Mouse (Mus musculus): ENCODE measurements at regions not wholly inside any gene's neighbourhood (a gene's known extent, or its start where the extent isn't known, plus 50 kb on each side); places are given as distances from the start of the nearest gene placed in this dataset.

- Histone ChIP-seq H3K4me3 (no peak overlapping the region), H3K27ac (no peak overlapping the region), H3K9me3 (no peaks in the 10 kb centered on the region), H3K4me1 (0 out of 2 replicates have a peak, but pooled peaks cover 7% of the 10 kb centered on the region), H3K27me3 (ENCODE audit: insufficient read depth, poor library complexity, severe bottlenecking) (no peaks in the 10 kb centered on the region), H3K36me3 (no peaks in the 10 kb centered on the region)
- no peak for DNase-seq (ENCODE audit: low spot score)
- 67% methylated on average over 3 of the region's 3 CpGs for WGBS
These were observed 82.3 kb upstream of the Tet2 start for GRCm38 (mm10) chr3:133627116-133627844.

- Histone ChIP-seq H3K27me3 (ENCODE audit: insufficient read depth, poor library complexity, severe bottlenecking) (no peaks in the 10 kb centered on the region), H3K4me1 (no peaks in the 10 kb centered on the region), H3K36me3 (no peaks in the 10 kb centered on the region), H3K4me3 (no peak overlapping the region), H3K9me3 (no peaks in the 10 kb centered on the region), H3K27ac (no peak overlapping the region)
- DNase-seq (ENCODE audit: low spot score) = no peak
- 88% methylated on average over 5 of the region's 5 CpGs for WGBS
These were observed 89.4 kb upstream of the Tet2 start for GRCm38 (mm10) chr3:133634306-133634705.

- no peaks in the 10 kb centered on the region for H3K27me3 ChIP-seq (ENCODE audit: insufficient read depth, poor library complexity, severe bottlenecking)
- DNase-seq (ENCODE audit: low spot score) = no peak
- no peak overlapping the region for H3K27ac ChIP-seq
- no peaks in the 10 kb centered on the region for H3K36me3 ChIP-seq
- no peak overlapping the region for H3K4me3 ChIP-seq
- WGBS = 91% methylated on average over 1 of the region's 1 CpGs
- no peaks in the 10 kb centered on the region for H3K9me3 ChIP-seq
- H3K4me1 ChIP-seq = no peaks in the 10 kb centered on the region
These were observed 100.7 kb upstream of the Tet2 start for GRCm38 (mm10) chr3:133645604-133646003.

GRCm38 (mm10) chr3:133646449-133647059 is 101.6 kb upstream of the Tet2 start:
- Histone ChIP-seq H3K4me3 (no peak overlapping the region), H3K27ac (no peak overlapping the region), H3K4me1 (no peaks in the 10 kb centered on the region), H3K36me3 (no peaks in the 10 kb centered on the region), H3K9me3 (no peaks in the 10 kb centered on the region), H3K27me3 (ENCODE audit: insufficient read depth, poor library complexity, severe bottlenecking) (no peaks in the 10 kb centered on the region)
- 77% methylated on average over 7 of the region's 7 CpGs for WGBS
- DNase-seq (ENCODE audit: low spot score) = no peak

- H3K36me3 ChIP-seq = no peaks in the 10 kb centered on the region
- no peak overlapping the region for H3K27ac ChIP-seq
- no peak for DNase-seq (ENCODE audit: low spot score)
- no peaks in the 10 kb centered on the region for H3K9me3 ChIP-seq
- no peak overlapping the region for H3K4me3 ChIP-seq
- no peaks in the 10 kb centered on the region for H3K27me3 ChIP-seq (ENCODE audit: insufficient read depth, poor library complexity, severe bottlenecking)
- H3K4me1 ChIP-seq = no peaks in the 10 kb centered on the region
These were observed 105.1 kb upstream of the Tet2 start for GRCm38 (mm10) chr3:133650025-133650424.

GRCm38 (mm10) chr3:133651996-133652395 is 107.1 kb upstream of the Tet2 start:
- H3K4me3 ChIP-seq = no peak overlapping the region
- no peaks in the 10 kb centered on the region for H3K4me1 ChIP-seq
- DNase-seq (ENCODE audit: low spot score) = no peak
- whole genome bisulfite sequencing = 73% methylated on average over 4 of the region's 4 CpGs
- no peaks in the 10 kb centered on the region for H3K36me3 ChIP-seq
- no peak overlapping the region for H3K27ac ChIP-seq
- no peaks in the 10 kb centered on the region for H3K9me3 ChIP-seq
- no peaks in the 10 kb centered on the region for H3K27me3 ChIP-seq (ENCODE audit: insufficient read depth, poor library complexity, severe bottlenecking)

GRCm38 (mm10) chr3:133659759-133660158 is 114.8 kb upstream of the Tet2 start:
- H3K27ac ChIP-seq = no peak overlapping the region
- H3K9me3 ChIP-seq = no peaks in the 10 kb centered on the region
- H3K4me1 ChIP-seq = no peaks in the 10 kb centered on the region
- no peak overlapping the region for H3K4me3 ChIP-seq
- DNase-seq (ENCODE audit: low spot score) = no peak
- no peaks in the 10 kb centered on the region for H3K27me3 ChIP-seq (ENCODE audit: insufficient read depth, poor library complexity, severe bottlenecking)
- 81% methylated on average over 8 of the region's 8 CpGs for WGBS
- no peaks in the 10 kb centered on the region for H3K36me3 ChIP-seq

- Histone ChIP-seq H3K27ac (no peak overlapping the region), H3K27me3 (ENCODE audit: insufficient read depth, poor library complexity, severe bottlenecking) (no peaks in the 10 kb centered on the region), H3K36me3 (no peaks in the 10 kb centered on the region), H3K9me3 (no peaks in the 10 kb centered on the region), H3K4me1 (no peaks in the 10 kb centered on the region), H3K4me3 (no peak overlapping the region)
- 71% methylated on average over 3 of the region's 3 CpGs for WGBS
- no peak for DNase-seq (ENCODE audit: low spot score)
These were observed 116.4 kb upstream of the Tet2 start for GRCm38 (mm10) chr3:133661303-133661702.

GRCm38 (mm10) chr3:133664914-133665313 is 120.0 kb upstream of the Tet2 start:
- Histone ChIP-seq H3K4me1 (no peaks in the 10 kb centered on the region), H3K27ac (no peak overlapping the region), H3K9me3 (no peaks in the 10 kb centered on the region), H3K36me3 (no peaks in the 10 kb centered on the region), H3K4me3 (no peak overlapping the region), H3K27me3 (ENCODE audit: insufficient read depth, poor library complexity, severe bottlenecking) (no peaks in the 10 kb centered on the region)
- DNase-seq (ENCODE audit: low spot score) = no peak
- WGBS = 70% methylated on average over 3 of the region's 3 CpGs

GRCm38 (mm10) chr3:133665425-133666317 is 120.7 kb upstream of the Tet2 start:
- Histone ChIP-seq H3K27ac (no peak overlapping the region), H3K4me1 (no peaks in the 10 kb centered on the region), H3K9me3 (no peaks in the 10 kb centered on the region), H3K36me3 (no peaks in the 10 kb centered on the region), H3K4me3 (no peak overlapping the region), H3K27me3 (ENCODE audit: insufficient read depth, poor library complexity, severe bottlenecking) (no peaks in the 10 kb centered on the region)
- 81% methylated on average over 6 of the region's 6 CpGs for WGBS
- no peak for DNase-seq (ENCODE audit: low spot score)

GRCm38 (mm10) chr3:133672742-133673447 is 128.0 kb upstream of the Tet2 start:
- Histone ChIP-seq H3K4me1 (no peaks in the 10 kb centered on the region), H3K4me3 (no peak overlapping the region), H3K9me3 (no peaks in the 10 kb centered on the region), H3K36me3 (no peaks in the 10 kb centered on the region), H3K27ac (no peak overlapping the region), H3K27me3 (ENCODE audit: insufficient read depth, poor library complexity, severe bottlenecking) (no peaks in the 10 kb centered on the region)
- 67% methylated on average over 10 of the region's 10 CpGs for WGBS
- DNase-seq (ENCODE audit: low spot score) = no peak

- no peak overlapping the region for H3K4me3 ChIP-seq
- WGBS = 92% methylated on average over 1 of the region's 1 CpGs
- no peaks in the 10 kb centered on the region for H3K9me3 ChIP-seq
- no peak for DNase-seq (ENCODE audit: low spot score)
- no peaks in the 10 kb centered on the region for H3K36me3 ChIP-seq
- H3K4me1 ChIP-seq = no peaks in the 10 kb centered on the region
- H3K27ac ChIP-seq = no peak overlapping the region
- H3K27me3 ChIP-seq (ENCODE audit: insufficient read depth, poor library complexity, severe bottlenecking) = no peaks in the 10 kb centered on the region
These were observed 133.0 kb upstream of the Tet2 start for GRCm38 (mm10) chr3:133677892-133678291.

All from heart, embryonic 10.5 days (tissue).